Mouse (Mus musculus) kidney, adult 8-10 months (tissue): Measurements from ENCODE around the gene Tomm40l.

Source experiments
- DNase-seq, 2 experiments: peaks; one replicate each; pipeline ENCODE4 v3.0.0; 2022

Gene Tomm40l

DNA sequence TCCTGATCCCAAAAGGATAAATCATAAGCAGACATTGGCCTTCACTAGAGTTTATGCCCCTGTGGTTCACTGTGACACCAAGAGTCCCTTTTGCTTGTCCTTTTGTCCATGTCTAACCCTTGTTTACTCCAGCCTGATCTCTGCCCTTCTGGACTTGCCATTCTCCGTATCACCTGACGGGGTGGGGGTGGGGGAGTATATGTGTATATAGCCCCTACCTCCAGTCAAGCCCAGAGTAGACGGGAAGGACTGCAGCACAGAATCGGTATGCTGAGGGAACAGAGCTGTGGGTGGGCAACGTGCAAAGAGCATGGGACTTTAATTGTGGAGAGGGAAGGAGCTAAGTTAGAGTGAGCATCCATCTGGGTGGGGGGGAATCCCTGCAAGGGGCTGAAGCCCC, 2.5 kb upstream of the Tomm40l start, which contains the start of gene Apoa2:
Apoa2 (plus strand) TSS at position 198 of the 400 bp plus-strand sequence.
- no peak for DNase-seq

DNA sequence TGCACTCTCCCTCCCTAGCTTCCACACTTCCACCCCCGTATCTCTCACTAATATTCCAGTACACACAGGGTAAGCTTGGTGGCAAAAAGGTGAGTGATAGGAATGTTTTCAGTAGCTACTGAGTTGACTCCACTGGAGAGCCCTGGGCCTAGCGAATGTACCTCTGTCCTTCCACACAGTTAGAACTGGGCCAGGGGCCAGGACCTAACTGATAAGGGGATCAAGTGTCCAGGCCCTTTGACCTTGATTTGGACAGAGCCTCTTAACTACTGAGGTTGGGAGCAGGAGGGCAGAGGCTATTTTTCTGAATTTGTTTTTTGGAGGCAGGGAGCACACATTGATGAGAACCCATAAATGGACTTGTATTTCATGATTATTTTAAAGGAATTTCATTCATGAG, 1.5 kb upstream of the Tomm40l start:
- DNase-seq: peak; percentile 58 to 61

DNA sequence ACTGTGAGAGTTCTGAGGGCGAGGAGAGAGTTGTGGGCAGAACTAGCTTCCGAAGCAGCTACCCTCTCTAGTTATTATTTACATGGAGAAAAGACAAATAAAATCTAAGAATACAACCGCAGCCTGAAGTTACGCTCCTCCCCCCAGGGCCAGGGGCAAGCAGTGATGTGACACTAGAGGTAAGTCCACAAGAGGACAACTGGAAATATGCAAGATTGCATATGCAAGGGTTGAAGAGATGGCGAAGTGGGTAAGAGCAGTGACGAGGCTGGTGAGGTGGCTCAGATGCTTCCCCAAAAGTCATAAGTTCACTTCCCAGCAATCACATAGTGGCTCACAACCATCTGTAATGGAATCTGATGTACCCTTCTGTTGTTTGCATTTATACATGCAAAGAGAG, 854 bp upstream of the Tomm40l start:
- no peak for DNase-seq

DNA sequence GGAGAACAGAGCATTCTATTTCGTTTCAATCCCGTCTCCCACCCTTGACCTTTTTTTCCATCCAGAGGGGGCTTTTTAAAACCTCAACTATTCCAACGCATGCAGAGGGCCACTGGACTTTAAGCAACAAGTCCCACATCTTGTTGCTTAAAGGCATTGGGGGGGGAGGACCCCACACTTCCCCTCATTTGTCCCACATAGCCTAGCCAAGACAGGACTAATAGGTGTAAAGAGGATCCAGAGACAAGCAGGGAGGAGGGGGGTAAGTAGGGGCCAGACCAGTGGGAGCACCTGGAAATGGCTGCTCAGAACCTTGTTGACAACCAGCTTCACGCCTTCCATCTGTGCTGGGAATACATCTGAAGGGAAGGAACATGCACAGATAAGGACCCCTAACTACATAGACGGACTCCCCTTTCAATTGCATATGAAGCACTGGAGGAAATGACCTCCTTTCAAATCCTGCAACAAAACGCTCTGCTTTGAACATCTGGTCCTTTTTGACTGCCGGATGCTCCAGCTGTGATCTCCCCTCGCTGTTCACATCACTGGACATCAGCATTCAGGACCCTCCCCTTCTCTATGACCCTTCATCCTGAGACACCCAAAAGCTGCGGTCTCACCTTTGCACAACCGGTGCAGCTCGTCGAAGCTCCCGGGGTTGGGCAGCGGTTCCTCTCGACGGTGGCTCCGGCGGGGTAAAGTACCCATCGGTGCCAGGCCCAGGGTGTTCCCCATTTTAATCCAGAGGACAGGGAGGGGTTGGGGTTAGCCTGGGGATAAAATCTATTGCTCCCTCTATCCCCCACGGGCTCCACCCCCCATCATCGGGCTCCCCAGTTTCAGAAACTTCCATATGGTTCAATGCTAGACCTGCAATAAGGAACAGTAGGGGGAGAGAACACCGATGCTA, 777 bp downstream of the Tomm40l start:
- DNase-seq: no peak

GRCm38 (mm10) chr1:171220871-171221270, 1.4 kb downstream of the Tomm40l start:
- DNase-seq: peak; percentile 68 to 87

DNA sequence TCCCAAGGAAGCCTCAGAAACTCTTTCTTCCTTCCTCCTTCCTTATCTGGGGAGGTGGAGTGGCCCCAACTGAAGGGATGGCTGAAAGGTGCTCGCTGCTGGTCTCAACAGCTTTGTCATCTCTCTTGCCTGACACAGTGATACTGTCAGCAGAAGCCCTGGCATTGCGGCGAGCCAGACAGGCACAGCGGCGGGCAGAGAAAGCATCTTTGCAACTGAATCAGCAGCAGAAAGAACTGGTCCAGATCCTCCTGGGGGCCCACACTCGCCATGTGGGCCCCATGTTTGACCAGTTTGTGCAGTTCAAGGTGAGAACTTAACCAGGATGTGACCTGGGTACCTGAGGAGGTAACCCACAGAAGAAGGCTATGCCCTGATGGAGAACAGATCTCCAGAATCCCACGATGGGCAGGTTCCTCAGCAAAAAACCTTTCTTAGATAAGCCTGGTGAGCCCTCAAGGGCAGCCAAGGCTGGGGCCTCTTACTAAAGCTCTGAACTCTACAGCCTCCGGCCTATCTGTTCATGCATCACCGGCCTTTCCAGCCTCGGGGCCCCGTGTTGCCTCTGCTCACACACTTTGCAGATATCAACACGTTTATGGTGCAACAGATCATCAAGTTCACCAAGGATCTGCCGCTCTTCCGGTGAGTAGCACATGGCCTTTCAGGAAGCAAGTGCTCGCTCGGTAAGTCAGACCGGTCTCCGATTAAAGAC, 5.9 kb downstream of the Tomm40l start:
- no peak for DNase-seq

DNA sequence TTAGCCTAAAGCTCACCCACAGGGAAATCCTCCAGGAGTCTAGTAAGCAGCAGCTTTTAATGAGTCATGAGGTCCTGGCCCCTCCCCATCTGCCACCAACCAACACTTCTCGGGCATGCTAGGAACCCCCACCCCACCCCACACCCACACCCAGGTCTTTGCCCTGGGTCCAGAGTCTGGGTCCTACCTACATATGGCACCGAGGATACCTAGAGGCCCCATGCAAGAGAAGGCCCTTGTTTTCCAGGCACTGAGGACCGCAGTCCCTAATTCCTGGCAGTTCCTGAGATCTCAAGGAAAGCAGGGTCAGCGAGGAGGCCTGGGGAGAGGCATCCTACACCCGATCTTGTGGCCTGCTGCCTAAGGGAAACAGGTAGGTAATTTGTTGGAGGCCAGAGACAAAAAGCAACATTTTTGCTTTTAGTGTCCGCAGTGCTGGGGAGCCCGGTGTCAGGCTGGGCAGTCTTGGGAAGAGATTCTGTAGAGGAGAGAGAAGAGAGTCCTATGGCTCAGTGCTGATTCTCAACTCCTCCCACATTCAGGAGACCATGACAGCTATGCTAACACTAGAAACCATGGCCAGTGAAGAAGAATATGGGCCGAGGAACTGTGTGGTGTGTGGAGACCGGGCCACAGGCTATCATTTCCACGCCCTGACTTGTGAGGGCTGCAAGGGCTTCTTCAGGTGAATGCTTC, 8.4 kb downstream of the Tomm40l start, which contains the start of gene Nr1i3:
Nr1i3 (plus strand) TSS at position 170 of the 696 bp plus-strand sequence.
- DNase-seq: no peak

DNA sequence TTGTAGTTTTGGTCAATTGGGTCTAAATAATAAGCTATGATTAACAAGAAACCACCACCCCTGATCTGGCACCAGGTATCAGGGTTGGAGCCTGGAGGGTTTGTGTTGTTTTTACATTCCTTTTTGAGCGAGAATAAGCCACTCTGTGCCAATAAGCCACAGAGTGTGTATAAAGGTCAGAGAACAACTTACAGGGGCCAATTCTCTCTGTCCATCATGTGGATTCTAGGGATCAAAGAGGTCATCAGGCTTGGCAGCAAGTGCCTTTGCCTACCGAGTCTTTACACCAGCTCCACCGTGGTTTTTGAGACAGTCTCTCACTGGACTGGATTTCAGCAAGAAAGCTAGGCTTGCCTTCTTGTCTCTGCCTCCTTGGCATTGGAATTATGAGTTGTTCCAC, 9.5 kb downstream of the Tomm40l start:
- peak in 1 of 2 experiments; percentile 36 for DNase-seq

- no peak for DNase-seq
Measured at GRCm38 (mm10) chr1:171209409-171209808, 12.9 kb downstream of the Tomm40l start.

- DNase-seq: no peak
Measured at GRCm38 (mm10) chr1:171205704-171206493, 16.4 kb downstream of the Tomm40l start.

DNA sequence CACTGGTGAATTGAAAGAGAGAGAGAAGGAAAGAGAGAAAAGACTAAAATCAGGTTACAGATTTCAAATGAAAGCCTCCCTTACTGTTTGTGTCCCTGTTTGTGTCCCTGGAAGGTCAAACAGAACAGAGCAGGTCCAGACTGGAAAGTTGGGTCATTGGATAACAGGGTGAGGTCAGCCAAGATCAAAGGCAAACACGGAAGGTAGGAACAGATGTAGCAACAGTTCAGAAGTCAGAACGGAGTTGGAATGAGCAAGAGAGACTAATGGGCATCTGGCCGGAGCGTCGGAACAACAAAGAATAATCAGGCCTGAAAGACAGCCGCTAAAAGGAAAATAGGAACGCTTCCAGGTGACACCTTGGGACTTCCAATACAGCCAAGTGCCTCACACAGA, 18.1 kb downstream of the Tomm40l start:
- peak in 1 of 2 experiments; percentile 39 for DNase-seq

DNA sequence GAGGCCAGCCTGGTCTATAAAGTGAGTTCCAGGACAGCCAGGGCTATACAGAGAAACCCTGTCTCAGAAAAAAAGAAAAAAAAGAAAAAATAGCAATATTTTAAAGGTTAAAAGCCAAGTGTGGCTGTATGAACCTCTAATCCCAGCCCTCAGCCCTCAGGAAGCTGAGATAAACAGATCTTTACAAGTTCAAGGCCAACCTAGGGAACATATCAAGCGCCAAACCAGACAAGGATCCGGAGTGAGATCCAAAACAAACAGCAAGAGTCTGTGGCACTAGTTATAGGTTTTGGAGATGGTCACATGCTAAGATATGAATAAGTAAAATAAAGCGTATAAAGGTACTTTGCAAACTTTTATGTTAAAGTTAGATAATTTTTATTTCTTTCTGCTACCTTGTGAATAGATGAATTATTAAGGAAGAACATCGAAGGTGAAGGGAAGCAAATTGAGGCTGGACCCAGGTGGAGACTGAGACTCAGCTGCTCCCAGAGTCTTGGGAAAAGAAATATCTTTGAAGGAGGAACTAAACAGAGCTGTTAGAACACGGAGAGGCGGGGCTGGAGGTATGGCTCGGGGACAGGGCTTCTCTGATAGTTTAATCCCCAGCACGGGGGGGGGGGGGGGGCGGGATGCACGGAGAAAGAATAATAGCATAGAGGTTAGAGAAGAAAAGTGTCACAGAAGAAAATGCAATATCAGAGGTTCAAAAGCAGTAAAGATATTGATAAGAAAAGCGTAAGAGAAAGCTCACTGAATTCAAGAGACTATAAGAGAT, 18.7 kb downstream of the Tomm40l start:
- no peak for DNase-seq

GRCm38 (mm10) chr1:171200769-171201168, 21.5 kb downstream of the Tomm40l start:
- DNase-seq: no peak

DNA sequence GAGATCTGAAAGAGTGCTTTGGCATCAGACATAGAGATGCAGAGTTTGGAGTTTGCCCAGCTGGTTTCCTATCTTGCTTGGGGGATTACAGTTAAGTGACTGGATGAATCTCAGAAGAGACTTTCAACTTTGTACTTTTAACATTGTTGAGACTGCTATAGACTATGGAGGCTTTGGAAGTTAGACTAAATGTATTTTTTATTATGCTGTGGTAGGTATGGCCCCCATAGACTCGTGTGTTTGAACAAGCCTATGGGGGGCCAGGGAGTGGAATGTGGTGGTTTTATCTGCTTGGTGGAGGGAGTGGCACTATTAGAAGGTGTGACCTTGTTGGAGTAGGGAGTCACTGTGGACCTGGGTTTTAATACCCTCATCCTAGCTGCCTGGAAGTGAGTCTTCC, 22.8 kb downstream of the Tomm40l start:
- DNase-seq: no peak

- DNase-seq: peak; percentile 41
Measured at GRCm38 (mm10) chr1:171195887-171196397, 26.4 kb downstream of the Tomm40l start, which contains the start of gene Pcp4l1. Gene Pcp4l1, minus strand, starts transcription at chr1:171196268.

DNA sequence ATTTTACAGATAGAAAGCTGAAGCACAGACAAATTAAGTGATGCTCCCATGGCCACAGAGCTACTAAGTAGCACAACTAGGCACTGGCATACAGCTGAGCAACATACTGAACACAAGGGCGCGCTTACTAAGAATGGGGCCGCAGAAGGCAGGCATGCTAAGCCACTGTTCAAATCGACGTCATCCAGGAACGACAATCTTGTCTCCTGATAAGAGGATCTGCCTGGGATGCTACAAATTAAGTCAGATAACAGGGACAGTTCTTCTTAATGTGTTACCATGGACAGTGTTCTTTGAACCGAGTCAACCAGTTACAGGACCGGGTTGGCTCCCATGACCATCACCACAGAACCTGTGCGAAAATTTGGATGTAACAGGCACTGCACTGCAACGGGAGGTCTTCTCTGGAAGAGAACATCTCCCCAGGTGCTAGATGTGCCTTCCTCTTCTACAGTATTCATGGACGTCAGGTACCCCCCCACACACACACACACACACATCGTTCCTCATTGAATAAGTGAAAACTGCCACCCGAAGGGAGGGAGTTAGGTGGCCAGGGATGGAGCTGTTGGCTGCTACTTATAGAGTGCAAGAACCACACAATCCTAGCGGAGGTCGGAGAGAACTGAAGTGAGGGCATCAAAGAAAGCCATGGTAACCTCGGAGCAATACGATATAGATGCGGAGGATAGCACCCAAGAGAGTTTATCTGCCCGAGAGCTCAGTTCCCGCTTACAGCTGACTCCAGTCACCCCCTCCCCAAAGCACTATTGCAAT, 27.1 kb downstream of the Tomm40l start:
- no peak for DNase-seq

DNA sequence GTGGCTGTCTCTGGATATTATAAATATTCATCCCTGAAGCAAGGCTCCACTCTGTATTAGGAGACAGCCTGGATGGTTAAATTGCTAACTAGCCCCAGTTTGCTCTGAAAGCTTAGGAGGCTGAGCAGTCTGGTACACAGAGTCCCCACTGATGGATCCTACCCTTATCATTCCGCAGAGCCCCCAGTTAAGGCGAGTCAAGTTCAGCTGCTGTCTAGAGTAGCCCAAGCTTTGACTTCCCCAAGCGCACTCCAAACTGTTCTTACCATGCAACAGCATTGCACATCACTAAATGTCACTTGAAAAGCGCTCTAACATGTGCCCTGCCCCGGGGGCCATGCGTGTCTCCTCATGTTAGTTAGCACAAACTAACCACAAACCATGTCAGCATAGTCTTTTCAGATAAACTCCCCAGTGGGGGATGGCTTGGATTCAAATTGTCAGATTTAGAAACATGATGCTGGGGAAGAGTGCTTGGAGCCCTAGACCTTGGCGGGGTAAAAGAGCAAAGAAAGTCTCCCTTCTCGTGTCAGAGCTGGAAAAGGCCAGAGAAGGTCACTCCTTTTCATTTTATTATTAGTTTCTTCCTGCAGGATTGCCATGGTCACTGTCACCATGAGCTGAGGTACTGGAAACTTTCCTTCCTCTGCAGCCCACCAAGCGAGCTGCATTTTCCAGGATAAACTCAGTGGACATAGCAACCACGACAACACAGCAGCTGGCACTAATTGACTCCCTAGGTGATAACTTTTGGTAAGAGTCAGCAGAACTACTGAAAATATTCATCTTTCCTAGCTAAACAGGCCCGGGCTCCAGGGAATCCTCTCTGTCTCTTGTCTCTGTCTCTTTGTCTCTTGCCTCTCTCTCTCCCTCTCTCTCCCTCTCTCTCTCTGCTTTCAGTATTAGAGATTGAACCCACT, 28.1 kb downstream of the Tomm40l start:
- DNase-seq: no peak

GRCm38 (mm10) chr1:171193093-171193840, 29.0 kb downstream of the Tomm40l start:
- no peak for DNase-seq

- no peak for DNase-seq
Measured at GRCm38 (mm10) chr1:171192283-171192682, 30.0 kb downstream of the Tomm40l start.
